Mouse (Mus musculus) ES-Bruce4 (cell line): Measurements from ENCODE around the gene Eps15.

Experiments
- CTCF ChIP-seq: IDR thresholded peaks from one replicate; pipeline ENCODE4 v1.8.1; 2011; ENCODE audit warnings: low read depth, low read length
- EP300 ChIP-seq: IDR thresholded peaks from 2 replicates; pipeline ENCODE4 v1.6.1; 2011; ENCODE audit warnings: low read depth, low read length; ENCODE audit not compliant: insufficient read depth

DNA sequence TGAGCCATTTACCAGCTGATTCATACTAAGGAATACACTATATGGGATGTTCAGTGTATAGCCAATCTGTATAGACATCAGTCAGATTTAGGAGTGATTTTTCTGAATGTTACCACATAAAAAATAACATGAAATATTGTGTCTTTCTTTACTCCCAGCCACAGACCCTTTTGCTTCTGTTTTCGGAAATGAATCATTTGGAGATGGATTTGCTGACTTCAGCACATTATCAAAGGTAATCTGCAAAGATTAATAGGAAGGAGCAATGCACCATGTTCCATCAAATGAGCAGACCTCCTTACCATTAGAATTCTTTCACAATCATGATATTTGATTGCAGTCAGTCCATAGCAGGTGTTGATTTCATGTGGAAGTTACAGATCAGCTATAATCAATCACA is 98.0 kb downstream of the Eps15 start:
- TF ChIP-seq EP300 (no peak), CTCF (no peak)
